Mouse (Mus musculus) cerebellum, postnatal 25 days (tissue): ENCODE results near the gene Cenpx.
"Not testable (repeated sequence)": the region's sequence is repeated elsewhere in the genome, so short reads cannot be mapped to it uniquely, and the experiment has no call there.

Experiments used
- DNase-seq, 2 experiments: peaks; one replicate each; pipeline ENCODE4 v3.0.0; 2021; ENCODE audit warnings: mixed read lengths in 2 of 2

The Cenpx gene

DNA sequence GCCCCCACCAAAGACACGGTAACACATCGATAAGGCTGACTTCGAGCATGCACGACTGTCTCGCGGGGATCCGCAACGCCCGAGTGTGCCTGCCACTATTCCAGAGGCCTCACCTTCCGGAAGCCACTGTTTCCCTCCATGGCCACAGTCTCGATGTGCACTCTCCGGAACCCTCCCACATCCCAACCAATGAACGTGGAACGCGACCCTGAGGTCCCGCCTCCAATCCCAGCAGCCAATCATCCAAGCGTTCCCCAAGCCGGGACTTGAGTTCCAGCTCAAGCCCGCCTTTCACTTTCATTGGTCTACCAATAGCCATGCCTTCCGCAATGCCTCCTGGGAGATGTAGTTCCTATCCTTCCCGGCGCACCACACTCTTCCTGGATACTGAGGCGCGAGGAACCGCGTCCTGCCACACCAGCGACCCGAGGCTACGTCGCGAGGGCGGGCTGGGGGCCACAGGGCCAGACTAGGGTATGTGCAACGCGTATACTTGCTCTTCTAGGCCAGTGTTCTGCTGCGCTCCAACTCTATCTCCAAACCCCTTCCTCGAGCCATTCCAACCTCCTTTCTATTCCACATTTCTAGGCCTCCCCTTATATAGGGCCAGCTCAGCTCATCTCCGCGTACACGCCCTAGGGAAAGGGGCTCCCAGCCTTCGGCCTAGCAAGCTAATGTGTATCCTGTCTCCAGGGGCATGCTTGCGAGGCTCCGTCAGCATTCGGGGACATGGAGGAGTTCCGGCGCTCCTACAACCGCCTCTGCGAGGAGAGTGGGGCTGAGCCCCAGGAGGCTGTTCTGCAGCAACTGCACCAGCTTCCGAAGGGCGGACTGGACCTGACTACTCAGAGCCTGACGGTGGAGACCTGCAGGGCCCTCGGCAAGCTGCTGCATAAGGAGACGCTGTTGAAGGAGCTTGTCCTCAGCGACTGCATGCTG is at the start of gene Cenpx, which contains the start of gene Lrrc45:
Cenpx (minus strand) TSS at position 159 of the 939 bp plus-strand sequence.
Lrrc45 (plus strand) TSS at position 346 of the 939 bp plus-strand sequence.
- peak; percentile 96 for DNase-seq

DNA sequence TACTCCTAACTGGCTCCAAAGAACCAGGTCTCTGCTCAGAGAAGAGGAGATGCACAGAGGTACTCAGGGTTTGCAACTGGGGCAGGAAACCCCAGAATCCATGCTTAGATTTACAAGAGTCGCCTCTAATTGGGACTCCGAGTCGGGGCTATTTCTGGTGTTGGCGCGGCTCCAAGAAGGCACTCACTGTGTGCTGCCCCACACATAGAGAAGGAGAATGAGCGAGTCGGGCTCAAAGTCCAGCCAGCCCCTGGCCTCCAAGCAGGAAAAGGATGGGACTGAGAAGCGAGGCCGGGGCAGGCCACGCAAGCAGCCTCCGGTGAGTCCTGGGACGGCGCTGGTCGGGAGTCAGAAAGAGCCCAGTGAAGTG is 49.1 kb upstream of the Cenpx start, which contains the start of gene Hmga1b:
Hmga1b (plus strand) TSS at position 123 of the 370 bp plus-strand sequence.
- DNase-seq, result not testable (repeated sequence)

DNA sequence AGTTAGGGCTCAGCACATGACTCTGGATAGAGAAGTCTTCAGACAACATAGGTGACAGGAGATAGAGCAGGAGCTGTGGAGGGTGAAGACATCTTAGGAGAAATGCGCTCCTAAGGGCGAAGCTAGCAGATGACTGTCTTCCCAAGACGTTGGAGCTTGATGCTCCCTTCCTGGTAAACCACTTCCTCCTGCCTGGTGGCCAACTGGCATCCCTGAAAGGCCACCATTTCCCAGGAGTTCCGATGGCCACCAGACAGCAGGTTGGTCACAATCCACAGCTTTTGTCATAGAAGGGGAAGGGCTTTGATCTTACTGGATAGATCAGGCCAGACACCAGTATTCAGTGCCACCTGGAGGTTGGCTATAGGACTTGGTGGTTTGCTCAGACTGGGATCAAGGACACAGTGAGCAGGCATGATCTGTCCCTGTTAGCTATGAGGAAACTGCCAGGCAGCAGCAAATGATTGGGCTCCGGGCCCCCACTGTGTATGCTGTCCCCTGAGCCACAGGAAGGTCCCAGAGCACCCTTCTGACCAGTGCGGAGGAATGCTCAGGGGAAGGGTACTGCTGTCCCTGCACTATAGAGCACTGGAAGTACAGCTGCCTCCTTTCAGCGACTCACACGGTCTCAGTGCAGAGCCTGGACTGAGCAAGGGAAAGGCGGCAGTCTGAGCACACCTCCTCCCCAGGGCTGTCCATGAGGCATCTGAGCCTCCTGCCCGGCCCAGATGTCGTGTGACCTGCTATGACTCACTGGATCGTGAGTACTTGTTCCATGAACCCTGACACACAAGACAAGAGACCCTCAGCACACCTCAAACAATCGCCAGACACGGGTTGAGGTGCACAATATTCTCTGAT is 48.5 kb upstream of the Cenpx start:
- DNase-seq, result no peak

DNA sequence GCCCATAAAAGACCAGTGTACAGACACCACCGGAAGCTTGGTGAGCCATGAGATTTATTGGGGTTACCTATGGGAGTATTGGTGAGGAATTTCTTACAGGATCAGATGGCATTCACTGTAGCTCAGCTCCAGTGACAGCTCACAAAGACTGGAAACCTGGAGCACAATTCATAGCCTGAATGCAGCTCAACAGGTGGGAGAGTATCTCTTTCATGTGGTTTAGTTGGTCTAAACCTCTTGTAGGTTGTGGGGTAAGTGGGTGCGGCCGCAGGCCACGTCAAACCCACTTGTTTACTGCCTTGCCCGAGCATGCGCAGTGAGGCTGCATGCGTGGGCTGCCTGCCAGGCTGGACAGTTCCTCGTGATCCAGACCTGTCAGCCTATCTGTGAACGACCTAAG is 46.7 kb upstream of the Cenpx start:
- DNase-seq, result no peak

DNA sequence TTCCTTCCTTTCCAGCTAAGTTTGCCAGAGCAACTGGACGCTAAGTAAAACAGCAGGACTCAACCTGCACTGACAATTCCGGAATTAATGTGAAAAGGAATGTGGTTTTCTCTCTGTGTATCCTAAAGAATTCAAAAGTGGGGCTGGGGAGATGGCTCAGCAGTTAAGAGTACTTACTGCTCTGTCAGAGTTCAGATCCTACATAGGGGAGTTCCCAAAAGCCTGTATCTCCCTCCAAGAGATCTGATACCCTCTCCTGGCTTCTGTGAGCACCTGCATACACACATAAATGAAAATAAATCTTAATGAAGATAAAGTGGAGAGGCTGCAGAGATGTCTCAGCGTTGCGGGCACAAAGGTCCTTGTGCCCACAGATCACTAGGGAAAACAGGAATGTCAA is 38.1 kb upstream of the Cenpx start:
- DNase-seq, result no peak

DNA sequence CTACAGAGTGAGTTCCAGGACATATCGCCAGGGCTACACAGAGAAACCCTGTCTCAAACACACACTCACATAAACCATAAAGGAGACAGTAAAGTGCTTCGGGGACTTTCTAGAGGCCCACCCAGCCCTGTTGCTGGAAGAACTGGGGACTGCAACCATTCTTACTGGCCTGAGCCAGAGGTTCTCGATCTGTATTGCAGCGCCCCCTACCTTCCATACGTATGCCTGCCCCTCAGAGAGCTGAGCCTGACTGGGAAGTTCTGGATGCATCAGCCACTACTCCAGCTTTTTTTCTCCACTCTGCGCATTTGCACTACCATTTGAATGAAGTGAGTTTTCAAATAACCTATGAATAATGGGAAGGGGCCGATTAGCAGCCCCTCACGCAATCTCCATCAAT is 35.9 kb upstream of the Cenpx start:
- DNase-seq, result peak; percentile 15 to 39

DNA sequence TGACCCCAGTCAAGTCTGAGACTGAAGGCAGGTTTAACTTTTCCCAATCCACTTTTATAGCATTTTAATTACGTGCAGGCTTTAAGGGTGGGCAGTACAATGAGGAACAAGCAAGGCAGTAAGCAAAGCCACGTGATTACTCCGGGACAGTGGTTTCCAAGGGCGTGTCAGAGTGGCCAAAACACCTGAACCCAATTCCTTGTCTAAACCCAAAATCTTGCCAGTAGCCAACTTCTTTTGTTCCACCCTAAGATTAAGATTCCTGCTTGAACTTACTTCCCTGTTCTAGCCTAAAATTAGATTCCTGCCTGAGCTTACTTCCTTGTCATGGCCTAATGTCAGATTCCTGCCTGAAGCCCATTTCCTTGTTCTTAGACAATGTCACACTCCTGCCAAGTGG is 34.4 kb upstream of the Cenpx start:
- DNase-seq, result no peak

DNA sequence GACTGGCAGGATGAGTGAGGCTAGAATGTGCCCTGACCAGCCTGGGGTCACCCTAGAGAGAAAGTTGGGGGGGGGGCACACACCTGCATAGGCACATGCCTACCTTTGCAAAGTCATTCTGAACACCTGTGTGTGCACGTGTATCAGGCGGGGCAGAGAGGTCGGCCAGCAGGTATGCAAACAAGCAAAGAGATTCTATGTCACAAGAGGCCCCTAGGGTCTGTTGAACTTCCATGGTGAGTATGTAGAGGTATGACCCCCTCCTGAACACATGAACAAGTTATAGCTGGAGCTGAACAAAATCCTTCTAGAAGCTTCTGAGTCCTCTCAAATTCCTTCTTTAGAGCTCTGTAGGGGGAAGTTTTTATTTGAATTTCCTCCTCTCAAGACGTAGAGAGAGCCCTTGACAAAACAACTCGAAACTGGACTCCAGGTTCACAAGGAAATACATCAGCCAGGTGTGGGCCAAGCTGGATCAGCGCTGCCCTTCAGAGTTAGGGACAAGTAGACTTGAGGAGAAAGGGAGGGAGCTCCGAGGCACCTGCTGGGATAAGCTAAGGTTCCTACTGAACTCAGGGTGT is 30.7 kb upstream of the Cenpx start:
- no peak for DNase-seq

DNA sequence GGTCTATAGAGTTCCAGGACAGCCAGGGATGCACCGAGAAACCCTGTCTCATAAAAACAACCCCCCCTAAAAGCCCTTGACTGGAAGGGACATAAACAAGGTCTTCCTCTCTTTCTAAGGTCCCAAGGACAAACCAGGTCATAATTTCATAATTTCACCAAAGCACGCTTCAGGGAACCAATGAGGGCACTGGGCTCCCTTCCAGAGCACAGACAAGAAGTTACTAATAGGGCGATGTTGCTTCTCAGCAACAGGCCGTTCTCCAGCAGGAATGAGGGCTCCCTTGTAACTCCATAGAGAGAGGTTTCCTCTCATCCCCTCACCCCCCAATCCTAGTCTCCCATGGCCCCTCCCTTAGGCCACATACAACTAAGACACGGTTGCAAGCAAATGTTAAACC is 27.4 kb upstream of the Cenpx start:
- no peak for DNase-seq

DNA sequence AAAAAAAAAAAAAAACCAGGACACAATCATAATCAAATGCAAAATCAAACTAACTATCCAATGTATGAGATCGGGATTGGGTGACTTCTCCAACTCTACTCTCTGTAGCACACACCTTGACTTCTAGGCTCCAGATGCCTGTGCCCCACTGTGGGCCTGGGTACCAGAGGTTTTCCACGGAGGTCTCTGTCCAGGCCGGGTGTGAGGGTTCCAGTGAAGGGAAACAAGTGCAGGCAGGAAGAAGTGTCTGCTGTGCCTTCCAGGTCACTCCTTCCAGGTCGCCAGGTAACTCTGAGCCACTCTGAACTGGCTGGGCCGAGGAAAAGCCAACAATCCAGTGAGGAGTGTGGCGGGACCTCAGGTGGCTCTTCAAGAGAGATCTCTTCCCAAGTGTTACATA is 22.9 kb upstream of the Cenpx start:
- DNase-seq, result no peak

DNA sequence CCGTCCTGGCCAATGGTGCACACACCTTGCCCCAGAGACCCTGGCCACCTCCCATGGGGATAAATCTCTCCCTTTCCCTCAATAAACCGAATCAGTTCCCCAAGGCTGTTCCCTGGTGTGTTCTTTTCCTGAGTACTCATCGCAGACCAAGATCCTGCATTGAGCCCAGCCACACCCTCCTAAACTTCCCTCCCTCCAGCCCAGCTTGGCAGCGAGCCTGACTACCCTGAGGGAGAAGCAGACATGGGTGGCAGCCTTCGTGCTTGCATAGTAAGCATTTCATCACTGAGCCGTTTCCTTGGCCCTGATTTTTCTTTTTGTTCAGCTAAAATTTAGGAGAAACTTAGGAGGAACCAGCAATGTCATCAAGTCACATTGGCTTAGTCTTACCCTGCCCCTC is 20.0 kb upstream of the Cenpx start:
- DNase-seq, result no peak

DNA sequence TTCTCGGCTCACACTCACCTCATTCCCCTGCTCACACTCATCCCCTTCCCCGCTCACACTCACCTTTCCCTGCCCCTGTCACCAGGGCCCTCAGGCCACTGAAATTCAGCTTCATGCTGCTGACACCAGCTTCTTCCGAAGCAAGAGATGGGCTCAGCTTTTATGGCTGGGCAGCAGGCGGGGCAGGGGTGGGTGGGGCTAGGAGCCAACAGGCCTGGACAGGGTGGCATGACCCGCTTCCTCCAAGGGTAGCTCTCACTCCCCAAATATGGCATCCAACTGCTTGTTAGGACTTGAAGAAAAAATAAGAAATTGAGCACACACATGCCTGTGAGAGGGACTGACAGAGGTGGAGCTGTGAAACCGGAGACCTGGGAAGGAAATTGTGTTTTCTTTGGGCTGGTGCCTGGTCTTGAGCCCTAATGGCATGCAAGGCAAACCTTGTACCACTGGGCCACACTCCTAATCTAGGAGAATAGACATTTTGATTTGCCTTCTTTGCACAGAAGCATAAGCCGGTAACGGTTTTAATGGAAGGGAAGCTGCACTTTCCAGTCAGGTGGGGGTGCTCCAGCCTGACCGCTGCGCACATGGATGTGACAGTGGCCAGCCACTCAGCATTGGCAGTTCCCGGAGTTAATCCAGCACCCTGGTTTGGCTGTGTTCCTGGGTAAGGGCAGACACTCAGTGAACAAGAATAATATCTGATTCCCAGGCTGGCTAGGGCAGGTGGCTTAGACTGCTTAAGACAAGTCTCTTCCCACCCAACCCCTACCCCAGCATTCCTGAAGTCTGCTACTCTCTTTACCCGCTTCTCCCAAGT is 18.5 kb upstream of the Cenpx start, which contains the start of gene Cbr2:
Cbr2 (minus strand) TSS at position 257 of the 823 bp plus-strand sequence.
- DNase-seq, result no peak

DNA sequence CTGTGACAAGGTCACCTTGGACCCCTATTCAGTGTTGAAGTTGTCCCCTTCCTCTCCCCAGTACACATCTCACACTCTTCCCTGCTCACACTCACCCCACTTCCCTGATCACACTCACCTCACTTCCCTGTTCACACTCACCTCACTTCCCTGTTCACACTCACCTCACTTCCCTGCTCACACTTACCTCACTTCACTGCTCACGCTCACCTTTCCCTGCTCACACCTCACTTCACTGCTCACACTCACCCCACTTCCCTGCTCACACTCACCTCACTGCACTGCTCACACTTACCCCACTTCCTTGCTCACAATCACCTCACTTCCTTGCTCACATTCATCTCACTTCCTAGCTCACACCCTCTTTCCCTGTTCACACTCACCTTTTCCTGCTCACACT is 17.9 kb upstream of the Cenpx start:
- DNase-seq, result no peak

DNA sequence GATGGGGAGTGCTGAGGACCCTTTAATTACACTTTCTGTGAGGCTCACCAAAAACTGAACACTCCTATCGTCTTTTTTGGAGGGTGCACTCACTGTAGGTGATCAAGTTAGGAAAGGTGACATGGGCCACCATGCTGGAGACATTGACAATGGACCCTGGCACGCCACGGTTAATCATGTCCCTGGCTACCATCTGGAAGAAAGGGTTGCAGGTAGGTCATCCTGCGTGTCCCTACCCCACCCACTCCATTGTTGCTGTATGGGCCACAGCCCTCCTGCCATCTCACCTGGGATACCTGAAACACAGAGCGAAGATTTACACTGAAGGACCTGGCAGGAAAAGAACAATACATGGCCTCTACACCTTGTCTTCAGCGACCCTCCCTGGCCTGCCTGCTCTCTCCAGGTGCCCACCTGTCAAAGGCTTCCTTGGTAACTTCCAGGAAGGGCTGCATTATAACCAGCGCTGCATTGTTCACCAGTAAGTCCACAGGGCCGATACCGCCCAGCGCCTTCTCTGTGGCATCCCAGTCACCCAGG is 16.9 kb upstream of the Cenpx start:
- DNase-seq, result no peak

DNA sequence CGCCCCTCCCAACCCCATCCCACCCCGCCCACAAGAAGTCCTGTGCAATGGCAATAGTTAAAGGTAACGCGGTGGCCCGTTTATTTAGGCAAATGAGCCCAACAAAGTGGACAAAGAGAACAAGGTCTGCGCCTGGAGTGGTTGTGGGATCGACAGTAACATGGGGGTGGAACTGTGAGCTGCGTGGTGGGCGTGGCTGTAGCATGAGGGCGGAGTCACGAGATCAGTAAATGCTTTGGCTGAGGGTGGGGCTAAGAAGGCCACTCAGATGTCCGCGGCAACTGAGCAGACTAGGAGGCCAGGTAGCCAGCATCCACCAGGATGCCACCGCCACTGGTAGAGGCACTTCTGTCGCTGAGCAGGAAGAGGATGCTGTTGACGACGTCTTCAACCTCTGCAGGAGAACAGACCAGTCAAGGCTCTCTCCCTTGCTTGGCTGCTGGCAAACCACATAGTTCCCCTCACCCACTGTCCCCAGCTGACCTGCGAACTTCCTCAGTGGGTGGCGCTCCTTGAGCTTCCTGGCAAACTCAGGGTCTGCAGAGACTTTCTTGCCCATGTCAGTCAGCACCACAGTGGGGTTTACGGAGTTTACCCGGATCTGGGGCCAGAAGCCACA is 16.0 kb upstream of the Cenpx start:
- not testable (repeated sequence) for DNase-seq

DNA sequence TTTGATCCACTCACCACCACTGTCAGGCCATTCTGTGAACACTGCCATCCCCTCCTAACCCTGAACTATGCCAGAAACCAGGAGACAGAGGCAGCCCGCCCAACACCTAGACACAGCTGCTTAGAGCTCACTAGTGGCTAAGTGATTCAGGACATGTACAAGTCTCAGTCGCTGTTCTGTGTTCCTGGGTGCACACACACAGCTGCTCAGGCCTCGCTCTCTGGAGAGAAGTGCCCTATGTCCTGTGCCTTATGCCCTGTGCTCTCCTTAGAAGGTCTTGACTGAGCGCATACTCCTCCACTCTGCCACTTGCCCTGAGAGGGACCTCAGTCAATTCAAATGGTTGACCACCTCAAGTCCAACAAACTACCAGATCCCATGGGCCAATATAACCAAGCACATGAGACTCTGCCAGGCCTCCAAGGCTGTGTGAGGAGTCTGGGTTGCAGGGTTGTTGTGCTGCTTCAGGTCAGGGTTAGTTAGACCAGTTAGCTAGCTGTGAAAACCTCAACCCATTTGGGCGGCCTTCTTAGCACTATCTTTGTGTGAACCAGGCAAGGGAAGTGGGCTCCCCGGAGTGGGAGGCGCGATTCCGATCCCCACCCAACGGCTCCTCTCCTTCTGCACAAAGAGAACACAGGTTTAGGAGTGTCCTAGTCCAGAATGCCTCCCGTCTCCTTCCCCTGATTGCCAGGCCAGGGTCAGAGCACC is 15.1 kb upstream of the Cenpx start:
- DNase-seq, result no peak

DNA sequence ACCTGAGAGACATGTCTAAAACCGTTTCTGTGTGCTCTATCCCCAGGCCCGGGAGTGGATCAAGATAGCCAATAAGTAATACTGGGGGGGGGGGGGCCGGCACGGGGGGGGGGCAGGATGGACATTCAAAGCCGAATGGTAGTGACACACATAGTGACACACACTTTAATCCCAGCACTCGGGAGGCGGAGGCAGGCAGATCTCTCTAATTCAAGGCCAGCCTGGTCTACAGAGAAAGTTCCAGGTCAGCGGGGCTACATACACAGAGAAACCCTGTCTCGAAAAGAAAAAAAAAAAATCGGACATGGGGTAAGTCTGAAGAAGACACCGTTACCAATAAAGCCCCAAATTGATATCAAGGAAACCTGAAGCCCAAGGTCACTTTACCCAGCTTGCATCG is 14.0 kb upstream of the Cenpx start:
- no peak for DNase-seq

DNA sequence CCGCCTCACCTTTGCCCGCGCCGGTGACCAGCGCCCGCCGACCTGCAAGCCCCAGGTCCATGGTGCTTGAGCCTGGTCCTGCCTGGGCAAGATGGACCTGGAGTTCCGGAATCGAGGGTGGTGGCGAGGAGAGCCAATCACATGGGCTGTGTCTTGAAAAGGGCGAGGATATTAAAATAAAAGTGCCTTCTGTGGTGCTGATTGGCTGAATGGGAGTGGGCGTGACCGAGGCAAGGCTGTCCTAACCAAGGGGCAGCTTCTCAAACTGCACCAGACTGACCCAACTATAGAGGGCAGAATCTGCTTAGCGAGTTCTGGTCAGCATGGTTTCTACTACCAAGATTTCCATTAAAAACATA is 13.6 kb upstream of the Cenpx start, which contains the start of gene Dcxr:
Dcxr (minus strand) TSS at position 113 of the 359 bp plus-strand sequence.
- peak; percentile 78 to 86 for DNase-seq

DNA sequence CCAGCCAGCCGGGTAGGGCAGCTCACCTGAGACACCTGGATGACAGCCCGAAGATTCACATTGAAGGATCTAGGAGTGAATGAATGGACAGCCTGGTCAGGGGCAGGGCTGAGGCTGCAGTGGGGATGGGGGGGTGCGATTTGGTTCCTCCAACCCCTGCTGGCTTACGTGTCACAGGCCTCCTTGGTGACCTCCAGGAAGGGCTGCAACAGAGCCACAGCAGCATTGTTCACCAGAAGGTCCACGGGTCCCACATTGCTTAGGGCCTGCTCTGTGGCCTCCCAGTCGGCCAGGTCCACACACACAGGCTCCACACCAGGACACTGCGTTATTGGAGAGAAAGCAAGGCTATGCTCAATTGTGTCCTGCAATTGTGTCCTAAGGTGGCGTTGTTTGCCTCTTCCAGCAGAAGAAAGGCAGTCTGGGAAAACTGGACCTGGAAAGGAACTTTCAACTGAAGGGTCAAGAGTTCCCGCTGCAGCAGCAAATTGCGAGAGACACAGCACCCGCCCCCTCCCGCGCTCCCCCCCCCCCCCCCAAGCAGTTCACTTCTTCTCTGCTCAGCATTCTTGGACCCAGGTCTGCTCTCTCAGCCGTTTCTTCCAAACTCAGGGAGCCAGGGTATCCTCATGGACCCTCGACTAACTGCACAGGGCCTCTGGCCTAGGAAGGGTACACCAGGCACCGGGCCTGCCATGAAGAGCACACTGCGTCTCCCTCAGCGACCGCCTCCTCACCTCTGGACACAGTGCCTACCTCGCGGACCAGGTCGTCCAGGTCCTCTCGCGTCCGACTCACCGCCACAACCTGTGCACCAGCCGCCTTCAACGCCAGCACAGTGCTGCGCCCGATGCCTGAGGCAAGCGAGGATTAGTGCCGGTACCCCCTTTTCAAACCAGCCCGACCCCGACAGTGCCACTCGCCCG is 13.0 kb upstream of the Cenpx start:
- DNase-seq, result no peak

DNA sequence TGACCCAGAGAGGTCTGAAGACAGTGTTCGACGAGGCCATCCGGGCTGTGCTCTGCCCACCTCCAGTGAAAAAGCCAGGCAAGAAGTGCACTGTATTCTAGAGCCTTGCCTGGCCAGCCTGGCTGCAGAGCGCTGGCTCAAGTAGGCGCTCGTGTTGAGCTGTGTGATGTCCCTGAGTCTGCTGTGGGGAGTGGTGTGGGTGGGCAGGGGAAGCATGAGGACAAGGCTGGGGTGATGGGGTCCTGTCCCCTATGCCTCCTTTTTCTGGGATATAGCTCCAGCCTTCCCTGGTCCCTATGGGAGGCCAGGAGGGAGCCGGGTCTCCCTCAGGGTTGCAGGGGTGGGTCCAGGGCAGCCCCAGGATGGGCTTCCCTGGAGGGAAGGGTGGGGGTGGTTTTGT is 10.0 kb upstream of the Cenpx start:
- DNase-seq, result no peak
